Mouse (Mus musculus) lung, postnatal 14 days (tissue): ENCODE results near the gene Kcnc4.
A peak's percentile ranks its signal among the peaks of the same experiment; 100 is the strongest.

ENCODE experiments used
- DNase-seq: peaks from one replicate; pipeline ENCODE4 v3.0.0; 2021

Gene Kcnc4

GRCm38 (mm10) chr3:107458104-107458503, 1.2 kb downstream of the Kcnc4 start:
- no peak for DNase-seq

GRCm38 (mm10) chr3:107454280-107454679, 5.1 kb downstream of the Kcnc4 start:
- DNase-seq: no peak

- no peak for DNase-seq
These were observed 12.5 kb downstream of the Kcnc4 start for GRCm38 (mm10) chr3:107446822-107447221.

- DNase-seq: no peak
These were observed 15.5 kb downstream of the Kcnc4 start for GRCm38 (mm10) chr3:107443866-107444265.

- DNase-seq: no peak
These were observed 17.2 kb downstream of the Kcnc4 start for GRCm38 (mm10) chr3:107442191-107442590.

- DNase-seq: no peak
These were observed 18.0 kb downstream of the Kcnc4 start for GRCm38 (mm10) chr3:107441306-107441705.

- DNase-seq: no peak
These were observed 20.1 kb downstream of the Kcnc4 start for GRCm38 (mm10) chr3:107439280-107439679.

- no peak for DNase-seq
These were observed 21.7 kb downstream of the Kcnc4 start for GRCm38 (mm10) chr3:107437666-107438065.

GRCm38 (mm10) chr3:107436434-107436833, 22.9 kb downstream of the Kcnc4 start:
- DNase-seq: no peak

- peak; percentile 21 for DNase-seq
These were observed 25.7 kb downstream of the Kcnc4 start for GRCm38 (mm10) chr3:107433614-107434013.

- DNase-seq: peak; percentile 5
These were observed 28.1 kb downstream of the Kcnc4 start for GRCm38 (mm10) chr3:107431268-107431667.

GRCm38 (mm10) chr3:107424258-107425041, 34.9 kb downstream of the Kcnc4 start:
- no peak for DNase-seq

- DNase-seq: no peak
These were observed 39.2 kb downstream of the Kcnc4 start for GRCm38 (mm10) chr3:107420156-107420555.

- DNase-seq: no peak
These were observed 42.1 kb downstream of the Kcnc4 start for GRCm38 (mm10) chr3:107417287-107417644.

GRCm38 (mm10) chr3:107416541-107417286, 42.6 kb downstream of the Kcnc4 start:
- DNase-seq: no peak

- no peak for DNase-seq
These were observed 46.3 kb downstream of the Kcnc4 start for GRCm38 (mm10) chr3:107413093-107413492.

- no peak for DNase-seq
These were observed 46.8 kb downstream of the Kcnc4 start for GRCm38 (mm10) chr3:107412509-107412908.

GRCm38 (mm10) chr3:107411669-107412068, 47.7 kb downstream of the Kcnc4 start:
- DNase-seq: no peak

GRCm38 (mm10) chr3:107401401-107401800, 58.0 kb downstream of the Kcnc4 start:
- DNase-seq: no peak

- DNase-seq: no peak
These were observed 59.2 kb downstream of the Kcnc4 start for GRCm38 (mm10) chr3:107399991-107400640.

GRCm38 (mm10) chr3:107391198-107391597, 68.2 kb downstream of the Kcnc4 start:
- no peak for DNase-seq
